Mouse (Mus musculus): ENCODE measurements around the gene Vsig10. TPM values are rescaled to one million over a fixed set of nuclear protein-coding genes. Genes with fewer than 3 reads are reported as not detected.
"Not testable (repeated sequence)": the region's sequence is repeated elsewhere in the genome, so short reads cannot be mapped to it uniquely, and the experiment has no call there.

Gene Vsig10
- polyA plus RNA-seq, 1 experiment from 2014 or later, result 2.0 TPM

- 88% methylated on average over 7 of the region's 7 CpGs for WGBS
- Histone ChIP-seq H3K27me3 (ENCODE audit: control insufficient read depth, insufficient read depth, low read length) (no peaks in the 10 kb centered on the region), H3K4me1 (replicated peaks; ENCODE audit: control insufficient read depth, insufficient read depth, low read length) (no peaks in the 10 kb centered on the region), H3K36me3 (ENCODE audit: control insufficient read depth, insufficient read depth, low read length) (peaks cover 3% of the 10 kb centered on the region), H3K9me3 (ENCODE audit: control insufficient read depth, low read length) (no peaks in the 10 kb centered on the region), H3K4me3 (ENCODE audit: low read depth, low read length) (no peak overlapping the region), H3K27ac (ENCODE audit: low read depth, low read length) (no peak overlapping the region), H3K4me2 (replicated peaks; ENCODE audit: low read depth, low read length) (no peak overlapping the region), H3K9ac (ENCODE audit: low read depth, low read length) (no peak overlapping the region)
- DNase-seq (ENCODE audit: low spot score), result no peak
- no peak for ATAC-seq (ENCODE audit: low FRiP score)
These were observed 55.6 kb downstream of the Vsig10 start for GRCm38 (mm10) chr5:117374372-117375049.

DNA sequence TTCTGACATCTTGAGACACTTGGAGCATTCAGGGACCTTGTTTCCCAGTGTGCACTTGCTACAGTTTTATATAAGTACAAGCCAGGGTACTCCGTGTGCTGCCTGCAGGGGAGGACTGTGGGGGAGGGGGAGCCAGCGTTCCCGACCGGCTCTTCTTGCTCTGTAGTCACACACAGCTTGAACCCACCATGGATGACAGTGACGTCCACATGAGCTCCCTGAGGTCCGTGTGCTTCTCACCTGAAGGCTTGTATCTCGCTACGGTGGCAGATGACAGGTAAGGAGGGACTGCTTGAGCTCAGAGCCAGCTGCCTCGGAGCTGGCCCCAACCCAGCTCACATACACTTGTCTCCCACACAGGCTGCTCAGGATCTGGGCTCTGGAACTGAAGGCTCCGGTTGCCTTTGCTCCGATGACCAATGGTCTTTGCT is 57.5 kb downstream of the Vsig10 start:
- no peak overlapping the region for H3K27ac ChIP-seq (ENCODE audit: low read depth, low read length)
- no peak for DNase-seq (ENCODE audit: low spot score)
- H3K4me2 ChIP-seq (replicated peaks; ENCODE audit: low read depth, low read length), result no peak overlapping the region
- no peak overlapping the region for H3K9ac ChIP-seq (ENCODE audit: low read depth, low read length)
- H3K4me1 ChIP-seq (replicated peaks; ENCODE audit: control insufficient read depth, insufficient read depth, low read length), result no peaks in the 10 kb centered on the region
- H3K9me3 ChIP-seq (ENCODE audit: control insufficient read depth, low read length), result no peaks in the 10 kb centered on the region
- WGBS, result 85% methylated on average over 11 of the region's 11 CpGs
- no peaks in the 10 kb centered on the region for H3K27me3 ChIP-seq (ENCODE audit: control insufficient read depth, insufficient read depth, low read length)
- no peak overlapping the region for H3K4me3 ChIP-seq (ENCODE audit: low read depth, low read length)
- peaks cover 3% of the 10 kb centered on the region for H3K36me3 ChIP-seq (ENCODE audit: control insufficient read depth, insufficient read depth, low read length)
- ATAC-seq (ENCODE audit: low FRiP score), result no peak

DNA sequence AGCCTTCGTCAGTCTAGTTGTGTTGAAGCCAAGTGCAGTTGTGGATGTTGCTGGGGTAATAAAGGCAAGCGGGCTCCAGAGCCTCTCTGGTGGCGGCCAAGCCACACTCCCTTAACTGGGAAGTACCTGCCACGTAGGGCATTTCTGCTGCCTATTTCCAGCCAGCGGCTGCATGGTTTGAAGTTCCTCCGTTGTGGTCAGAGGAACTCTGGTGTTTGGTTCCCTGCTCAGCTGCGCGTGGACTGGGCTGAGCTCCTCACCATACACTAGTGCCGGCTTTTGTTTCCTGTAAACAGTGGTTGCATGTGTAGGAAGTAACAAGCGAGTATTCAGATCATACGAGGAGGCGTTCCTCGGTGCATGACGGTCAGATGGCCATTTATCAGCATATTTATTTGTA is 58.8 kb downstream of the Vsig10 start:
- not testable (repeated sequence) for ATAC-seq (ENCODE audit: low FRiP score); H3K36me3 ChIP-seq (ENCODE audit: control insufficient read depth, insufficient read depth, low read length); H3K4me1 ChIP-seq (replicated peaks; ENCODE audit: control insufficient read depth, insufficient read depth, low read length); H3K9ac ChIP-seq (ENCODE audit: low read depth, low read length); H3K27me3 ChIP-seq (ENCODE audit: control insufficient read depth, insufficient read depth, low read length); H3K27ac ChIP-seq (ENCODE audit: low read depth, low read length); H3K4me3 ChIP-seq (ENCODE audit: low read depth, low read length); H3K4me2 ChIP-seq (replicated peaks; ENCODE audit: low read depth, low read length); DNase-seq (ENCODE audit: low spot score); H3K9me3 ChIP-seq (ENCODE audit: control insufficient read depth, low read length)
- WGBS, result 96% methylated on average over 14 of the region's 14 CpGs

- Histone ChIP-seq H3K9me3 (ENCODE audit: control insufficient read depth, low read length) (no peaks in the 10 kb centered on the region), H3K27me3 (ENCODE audit: control insufficient read depth, insufficient read depth, low read length) (no peaks in the 10 kb centered on the region), H3K36me3 (ENCODE audit: control insufficient read depth, insufficient read depth, low read length) (peaks cover 6% of the 10 kb centered on the region), H3K9ac (ENCODE audit: low read depth, low read length) (no peak overlapping the region), H3K4me1 (replicated peaks; ENCODE audit: control insufficient read depth, insufficient read depth, low read length) (no peaks in the 10 kb centered on the region), H3K27ac (ENCODE audit: low read depth, low read length) (no peak overlapping the region), H3K4me2 (replicated peaks; ENCODE audit: low read depth, low read length) (no peak overlapping the region), H3K4me3 (ENCODE audit: low read depth, low read length) (no peak overlapping the region)
- DNase-seq (ENCODE audit: low spot score) (no peak), ATAC-seq (ENCODE audit: low FRiP score) (no peak)
- WGBS, result 87% methylated on average over 4 of the region's 4 CpGs
These were observed 61.3 kb downstream of the Vsig10 start for GRCm38 (mm10) chr5:117380199-117380598.

GRCm38 (mm10) chr5:117381785-117382184 is 62.9 kb downstream of the Vsig10 start:
- no peak for ATAC-seq (ENCODE audit: low FRiP score)
- no peak overlapping the region for H3K9ac ChIP-seq (ENCODE audit: low read depth, low read length)
- no peak for DNase-seq (ENCODE audit: low spot score)
- WGBS, result 77% methylated on average over 7 of the region's 7 CpGs
- no peaks in the 10 kb centered on the region for H3K27me3 ChIP-seq (ENCODE audit: control insufficient read depth, insufficient read depth, low read length)
- no peaks in the 10 kb centered on the region for H3K9me3 ChIP-seq (ENCODE audit: control insufficient read depth, low read length)
- peaks cover 6% of the 10 kb centered on the region for H3K36me3 ChIP-seq (ENCODE audit: control insufficient read depth, insufficient read depth, low read length)
- no peak overlapping the region for H3K4me3 ChIP-seq (ENCODE audit: low read depth, low read length)
- no peak overlapping the region for H3K4me2 ChIP-seq (replicated peaks; ENCODE audit: low read depth, low read length)
- H3K4me1 ChIP-seq (replicated peaks; ENCODE audit: control insufficient read depth, insufficient read depth, low read length), result no peaks in the 10 kb centered on the region
- H3K27ac ChIP-seq (ENCODE audit: low read depth, low read length), result no peak overlapping the region

GRCm38 (mm10) chr5:117383198-117383597 is 64.3 kb downstream of the Vsig10 start:
- ATAC-seq (ENCODE audit: low FRiP score) (no peak), DNase-seq (ENCODE audit: low spot score) (no peak)
- Histone ChIP-seq H3K27ac (ENCODE audit: low read depth, low read length) (no peak overlapping the region), H3K4me3 (ENCODE audit: low read depth, low read length) (no peak overlapping the region), H3K36me3 (ENCODE audit: control insufficient read depth, insufficient read depth, low read length) (peaks cover 6% of the 10 kb centered on the region; the same call in 1 of the 2 replicates), H3K9me3 (ENCODE audit: control insufficient read depth, low read length) (no peaks in the 10 kb centered on the region), H3K27me3 (ENCODE audit: control insufficient read depth, insufficient read depth, low read length) (no peaks in the 10 kb centered on the region), H3K9ac (ENCODE audit: low read depth, low read length) (peak overlapping the region; percentile 7; the same call in 1 of the 2 replicates), H3K4me2 (replicated peaks; ENCODE audit: low read depth, low read length) (no peak overlapping the region), H3K4me1 (replicated peaks; ENCODE audit: control insufficient read depth, insufficient read depth, low read length) (peaks cover under 1% of the 10 kb centered on the region; the same call in 1 of the 2 replicates)
- 76% methylated on average over 12 of the region's 12 CpGs for WGBS

GRCm38 (mm10) chr5:117388296-117388751 is 69.4 kb downstream of the Vsig10 start:
- peak; percentile 72 for DNase-seq (ENCODE audit: low spot score)
- WGBS, result 13% methylated on average over 16 of the region's 16 CpGs
- Histone ChIP-seq H3K27ac (ENCODE audit: low read depth, low read length) (peak overlapping the region; percentile 30; the same call in 1 of the 2 replicates), H3K4me2 (replicated peaks; ENCODE audit: low read depth, low read length) (peak overlapping the region; percentile 58), H3K4me1 (replicated peaks; ENCODE audit: control insufficient read depth, insufficient read depth, low read length) (peaks cover 2% of the 10 kb centered on the region; the same call in 1 of the 2 replicates), H3K9ac (ENCODE audit: low read depth, low read length) (peak overlapping the region; percentile 81), H3K4me3 (ENCODE audit: low read depth, low read length) (peak overlapping the region; percentile 60), H3K9me3 (ENCODE audit: control insufficient read depth, low read length) (no peaks in the 10 kb centered on the region), H3K36me3 (ENCODE audit: control insufficient read depth, insufficient read depth, low read length) (no peaks in the 10 kb centered on the region; the same call in 1 of the 2 replicates), H3K27me3 (ENCODE audit: control insufficient read depth, insufficient read depth, low read length) (no peaks in the 10 kb centered on the region)
- peak; percentile 51 for ATAC-seq (ENCODE audit: low FRiP score)

- no peaks in the 10 kb centered on the region for H3K27me3 ChIP-seq (ENCODE audit: control insufficient read depth, insufficient read depth, low read length)
- peak within 1 kb of the TSS; percentile 30; the same call in 1 of the 2 replicates for H3K27ac ChIP-seq (ENCODE audit: low read depth, low read length)
- under 1% methylated on average over 44 of the region's 44 CpGs for WGBS
- peak within 1 kb of the TSS; percentile 58 for H3K4me2 ChIP-seq (replicated peaks; ENCODE audit: low read depth, low read length)
- DNase-seq (ENCODE audit: low spot score), result peak; percentile 97
- H3K9ac ChIP-seq (ENCODE audit: low read depth, low read length), result peak within 1 kb of the TSS; percentile 81
- H3K4me1 ChIP-seq (replicated peaks; ENCODE audit: control insufficient read depth, insufficient read depth, low read length), result peaks cover 2% of the 10 kb centered on the region; the same call in 1 of the 2 replicates
- ATAC-seq (ENCODE audit: low FRiP score), result peak; percentile 97
- peak within 1 kb of the TSS; percentile 60 for H3K4me3 ChIP-seq (ENCODE audit: low read depth, low read length)
- H3K9me3 ChIP-seq (ENCODE audit: control insufficient read depth, low read length), result no peaks in the 10 kb centered on the region
- H3K36me3 ChIP-seq (ENCODE audit: control insufficient read depth, insufficient read depth, low read length), result no peaks in the 10 kb centered on the region; the same call in 1 of the 2 replicates
These were observed 70.0 kb downstream of the Vsig10 start, which contains the start of gene Rfc5 for GRCm38 (mm10) chr5:117388877-117389276. Gene Rfc5 (minus strand): TSS chr5:117389047.

- no peak overlapping the region for H3K9ac ChIP-seq (ENCODE audit: low read depth, low read length)
- no peaks in the 10 kb centered on the region for H3K36me3 ChIP-seq (ENCODE audit: control insufficient read depth, insufficient read depth, low read length)
- no peaks in the 10 kb centered on the region for H3K27me3 ChIP-seq (ENCODE audit: control insufficient read depth, insufficient read depth, low read length)
- H3K4me3 ChIP-seq (ENCODE audit: low read depth, low read length), result no peak overlapping the region
- no peak for DNase-seq (ENCODE audit: low spot score)
- no peak for ATAC-seq (ENCODE audit: low FRiP score)
- H3K4me2 ChIP-seq (replicated peaks; ENCODE audit: low read depth, low read length), result no peak overlapping the region
- H3K27ac ChIP-seq (ENCODE audit: low read depth, low read length), result no peak overlapping the region
- 100% methylated on average over 1 of the region's 1 CpGs for WGBS
- no peaks in the 10 kb centered on the region for H3K9me3 ChIP-seq (ENCODE audit: control insufficient read depth, low read length)
- H3K4me1 ChIP-seq (replicated peaks; ENCODE audit: control insufficient read depth, insufficient read depth, low read length), result peaks cover 2% of the 10 kb centered on the region; the same call in 1 of the 2 replicates
These were observed 72.0 kb downstream of the Vsig10 start for GRCm38 (mm10) chr5:117390895-117391294.
